Mouse (Mus musculus): Measurements from ENCODE around the gene L1td1. TPM values are rescaled to one million over a fixed set of nuclear protein-coding genes. Genes with fewer than 3 reads are reported as not detected.

Gene L1td1
- total and polyA plus RNA-seq, 2 experiments from 2014 or later = 0.11 TPM; not detected in 1

DNA sequence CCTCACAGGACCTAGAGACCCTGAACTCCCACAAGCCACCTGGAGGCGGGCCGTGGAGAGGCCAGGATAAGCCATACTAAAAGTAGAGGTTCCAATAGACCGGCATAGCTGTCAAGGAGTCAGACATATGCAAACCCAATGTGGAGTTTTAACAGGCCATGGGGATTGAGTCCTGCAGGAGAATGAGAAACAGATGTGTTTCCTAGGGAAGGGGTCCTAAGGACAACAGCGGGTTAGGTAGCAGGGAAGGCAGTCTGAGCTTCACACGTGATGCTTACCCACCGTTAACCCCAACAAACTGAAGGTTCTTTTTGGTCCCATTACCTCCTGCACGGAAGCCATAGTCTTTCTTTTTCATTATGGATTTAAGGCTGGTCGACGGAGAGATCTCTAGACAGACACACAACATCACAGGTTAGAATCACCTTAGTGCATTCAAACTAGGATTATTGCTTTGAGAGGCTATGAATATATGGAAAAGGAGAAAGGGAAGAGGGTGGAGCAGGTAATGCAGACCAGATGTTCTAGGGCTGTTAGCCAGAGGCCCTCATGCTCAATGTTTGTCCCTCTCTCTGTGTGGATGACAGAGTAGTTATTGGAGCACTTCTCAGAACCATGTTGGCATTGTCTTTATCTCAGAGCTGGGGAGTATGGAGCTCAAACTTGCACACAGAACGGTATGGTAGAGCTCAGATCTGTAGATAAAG is 50.3 kb downstream of the L1td1 start:
- TF ChIP-seq CTCF (IDR thresholded peaks at IDR 0.05; ENCODE audit: low read depth) (no peak), EP300 (IDR thresholded peaks at IDR 0.05; ENCODE audit: low read depth) (no peak)
- Histone ChIP-seq H3K27ac (ENCODE audit: low read depth) (no peak overlapping the region), H3K4me3 (ENCODE audit: low read depth, low read length) (no peak overlapping the region), H3K4me2 (ENCODE audit: low read depth, low read length) (no peak overlapping the region), H3K36me3 (replicated peaks; ENCODE audit: control insufficient read depth, insufficient read depth, low read length) (no peaks in the 10 kb centered on the region), H3K9me3 (replicated peaks; ENCODE audit: control insufficient read depth, low read length) (no peaks in the 10 kb centered on the region), H3K4me1 (ENCODE audit: control insufficient read depth, insufficient read depth) (no peaks in the 10 kb centered on the region; the same call in 1 of the 2 replicates), H3K9ac (replicated peaks; ENCODE audit: low read depth, low read length) (no peak overlapping the region), H3K27me3 (ENCODE audit: control insufficient read depth, insufficient read depth, low read length) (peaks cover 13% of the 10 kb centered on the region; the same call in 1 of the 2 replicates)
- ATAC-seq (ENCODE audit: insufficient read depth, low read depth) (no peak), DNase-seq (ENCODE audit: low spot score) (no peak)
- 79% methylated on average over 10 of the region's 10 CpGs for WGBS

DNA sequence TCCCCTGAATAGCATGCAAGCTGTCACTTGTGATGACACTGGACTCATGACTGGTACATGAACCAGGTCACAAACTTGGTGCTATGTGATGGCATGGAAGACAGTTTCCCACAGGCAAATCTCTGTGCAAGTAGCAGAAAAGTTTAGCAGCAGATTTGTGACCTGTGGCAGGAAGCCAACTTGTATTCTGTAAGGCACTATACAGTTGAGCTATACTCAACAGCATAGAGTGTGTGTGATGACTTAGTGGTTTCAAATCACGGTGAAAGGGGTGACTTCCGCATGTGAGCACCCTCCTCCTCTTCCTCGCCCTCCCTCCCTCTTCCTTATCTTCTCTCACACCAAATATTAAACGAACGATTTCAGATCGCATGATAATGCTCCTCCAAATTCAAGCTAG is 50.9 kb downstream of the L1td1 start:
- Histone ChIP-seq H3K36me3 (replicated peaks; ENCODE audit: control insufficient read depth, insufficient read depth, low read length) (no peaks in the 10 kb centered on the region), H3K4me3 (ENCODE audit: low read depth, low read length) (no peak overlapping the region), H3K9me3 (replicated peaks; ENCODE audit: control insufficient read depth, low read length) (no peaks in the 10 kb centered on the region), H3K4me2 (ENCODE audit: low read depth, low read length) (no peak overlapping the region), H3K27me3 (ENCODE audit: control insufficient read depth, insufficient read depth, low read length) (peaks cover 13% of the 10 kb centered on the region; the same call in 1 of the 2 replicates), H3K4me1 (ENCODE audit: control insufficient read depth, insufficient read depth) (no peaks in the 10 kb centered on the region; the same call in 1 of the 2 replicates), H3K27ac (ENCODE audit: low read depth) (no peak overlapping the region), H3K9ac (replicated peaks; ENCODE audit: low read depth, low read length) (no peak overlapping the region)
- no peak for DNase-seq (ENCODE audit: low spot score)
- no peak for TF ChIP-seq CTCF (IDR thresholded peaks at IDR 0.05; ENCODE audit: low read depth)
- no peak for TF ChIP-seq EP300 (IDR thresholded peaks at IDR 0.05; ENCODE audit: low read depth)
- ATAC-seq (ENCODE audit: insufficient read depth, low read depth) = no peak
- WGBS = 49% methylated on average over 6 of the region's 6 CpGs

DNA sequence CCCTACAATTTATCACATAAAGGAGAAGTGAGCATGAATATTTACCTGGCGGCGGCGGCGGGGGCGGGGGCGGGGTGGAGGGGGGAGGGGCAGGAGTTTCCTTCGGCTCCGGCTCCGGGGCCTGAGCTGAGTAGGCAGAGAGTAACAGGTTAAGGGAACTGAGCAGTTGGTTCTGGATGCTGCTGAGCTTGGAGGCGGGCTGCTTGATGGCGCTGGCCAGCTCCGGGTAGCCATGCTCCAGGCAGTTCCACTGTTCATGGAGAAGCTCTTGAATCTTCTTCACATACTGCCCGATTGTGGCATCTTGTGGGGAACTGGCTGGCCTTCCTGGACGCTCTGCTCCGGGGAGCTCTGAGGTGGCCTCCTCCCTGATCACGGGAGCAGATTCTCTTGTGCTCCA is 51.7 kb downstream of the L1td1 start:
- Histone ChIP-seq H3K36me3 (replicated peaks; ENCODE audit: control insufficient read depth, insufficient read depth, low read length) (no peaks in the 10 kb centered on the region), H3K27ac (ENCODE audit: low read depth) (no peak overlapping the region), H3K4me1 (ENCODE audit: control insufficient read depth, insufficient read depth) (no peaks in the 10 kb centered on the region; the same call in 1 of the 2 replicates), H3K9ac (replicated peaks; ENCODE audit: low read depth, low read length) (no peak overlapping the region), H3K4me3 (ENCODE audit: low read depth, low read length) (no peak overlapping the region), H3K9me3 (replicated peaks; ENCODE audit: control insufficient read depth, low read length) (no peaks in the 10 kb centered on the region), H3K27me3 (ENCODE audit: control insufficient read depth, insufficient read depth, low read length) (peaks cover 13% of the 10 kb centered on the region; the same call in 1 of the 2 replicates), H3K4me2 (ENCODE audit: low read depth, low read length) (peak overlapping the region; percentile 29)
- WGBS = 15% methylated on average over 16 of the region's 16 CpGs
- ATAC-seq (ENCODE audit: insufficient read depth, low read depth) (no peak), DNase-seq (ENCODE audit: low spot score) (no peak)
- TF ChIP-seq CTCF (IDR thresholded peaks at IDR 0.05; ENCODE audit: low read depth) (no peak), EP300 (IDR thresholded peaks at IDR 0.05; ENCODE audit: low read depth) (no peak)

DNA sequence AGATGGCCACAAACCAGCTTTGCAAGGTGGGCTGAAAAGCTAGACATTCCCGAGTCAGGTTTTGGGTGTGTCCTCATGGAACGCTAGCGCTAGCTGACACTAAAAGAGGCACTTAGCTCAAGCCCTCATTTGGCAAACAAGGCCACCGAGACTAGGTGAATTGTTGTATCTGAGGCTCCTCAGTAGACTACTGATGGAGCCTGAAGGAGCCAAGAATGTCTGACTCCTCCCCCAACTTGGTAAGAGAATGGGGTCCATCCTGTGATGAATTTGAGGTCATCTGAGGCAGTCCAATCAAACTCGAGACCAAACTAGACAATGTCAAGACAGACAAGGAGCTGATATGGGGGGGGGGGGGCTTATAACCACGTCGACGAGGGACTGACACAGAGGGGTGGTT is 59.3 kb downstream of the L1td1 start:
- 39% methylated on average over 7 of the region's 8 CpGs for WGBS
- Histone ChIP-seq H3K27ac (ENCODE audit: low read depth) (no peak overlapping the region), H3K4me2 (ENCODE audit: low read depth, low read length) (no peak overlapping the region), H3K4me1 (ENCODE audit: control insufficient read depth, insufficient read depth) (0 out of 2 replicates have a peak, but pooled peaks cover 4% of the 10 kb centered on the region), H3K4me3 (ENCODE audit: low read depth, low read length) (no peak overlapping the region), H3K9me3 (replicated peaks; ENCODE audit: control insufficient read depth, low read length) (no peaks in the 10 kb centered on the region), H3K9ac (replicated peaks; ENCODE audit: low read depth, low read length) (no peak overlapping the region), H3K27me3 (ENCODE audit: control insufficient read depth, insufficient read depth, low read length) (no peaks in the 10 kb centered on the region), H3K36me3 (replicated peaks; ENCODE audit: control insufficient read depth, insufficient read depth, low read length) (no peaks in the 10 kb centered on the region)
- no peak for ATAC-seq (ENCODE audit: insufficient read depth, low read depth)
- TF ChIP-seq CTCF (IDR thresholded peaks at IDR 0.05; ENCODE audit: low read depth) = no peak
- no peak for TF ChIP-seq EP300 (IDR thresholded peaks at IDR 0.05; ENCODE audit: low read depth)
- DNase-seq (ENCODE audit: low spot score) = no peak

DNA sequence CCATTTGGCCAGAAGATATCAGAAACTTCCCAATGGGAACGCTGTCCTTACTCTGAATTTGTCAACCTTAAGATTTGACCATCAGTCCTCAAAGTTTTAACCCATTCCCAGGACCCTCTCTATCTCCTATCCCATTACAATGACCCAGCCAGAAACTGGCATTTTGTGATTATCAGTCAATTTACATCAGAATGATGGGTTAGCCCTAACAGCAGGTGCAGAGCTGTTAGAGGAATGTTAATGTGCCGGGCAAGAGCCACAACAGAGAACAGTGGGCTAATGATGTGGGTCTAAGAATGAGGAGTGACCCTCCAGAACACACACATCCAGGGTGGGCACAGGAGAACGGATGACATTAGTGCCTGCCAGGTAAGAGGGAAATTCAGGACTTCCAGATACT is 59.7 kb downstream of the L1td1 start:
- Histone ChIP-seq H3K9me3 (replicated peaks; ENCODE audit: control insufficient read depth, low read length) (no peaks in the 10 kb centered on the region), H3K9ac (replicated peaks; ENCODE audit: low read depth, low read length) (no peak overlapping the region), H3K4me2 (ENCODE audit: low read depth, low read length) (no peak overlapping the region), H3K36me3 (replicated peaks; ENCODE audit: control insufficient read depth, insufficient read depth, low read length) (no peaks in the 10 kb centered on the region), H3K4me3 (ENCODE audit: low read depth, low read length) (no peak overlapping the region), H3K4me1 (ENCODE audit: control insufficient read depth, insufficient read depth) (0 out of 2 replicates have a peak, but pooled peaks cover 4% of the 10 kb centered on the region), H3K27me3 (ENCODE audit: control insufficient read depth, insufficient read depth, low read length) (no peaks in the 10 kb centered on the region), H3K27ac (ENCODE audit: low read depth) (no peak overlapping the region)
- TF ChIP-seq EP300 (IDR thresholded peaks at IDR 0.05; ENCODE audit: low read depth) (no peak), CTCF (IDR thresholded peaks at IDR 0.05; ENCODE audit: low read depth) (no peak)
- ATAC-seq (ENCODE audit: insufficient read depth, low read depth) (no peak), DNase-seq (ENCODE audit: low spot score) (no peak)
- WGBS = 42% methylated on average over 3 of the region's 3 CpGs

Other genes starting within 250 kb of the L1td1 start
- gene Kank4, start 90.8 kb downstream of the L1td1 start, total RNA-seq (2014; rRNA removed; ENCODE audit: low replicate concordance) = 1.1 and 3.3 TPM in 2 replicates
- 0.22 and 0.38 TPM in 2 replicates for gene Kank4, start 90.8 kb downstream of the L1td1 start, polyA plus RNA-seq (2015; fragmentation: Nextera tagmentation; extraction: Ambion mirVana)
- not detected in 2 replicates for gene I0C0044D17Rik, start 97.1 kb downstream of the L1td1 start, total RNA-seq (2014; rRNA removed; ENCODE audit: low replicate concordance)
- gene I0C0044D17Rik, start 97.1 kb downstream of the L1td1 start, polyA plus RNA-seq (2015; fragmentation: Nextera tagmentation; extraction: Ambion mirVana) = not detected in 2 replicates
- gene Usp1, start 197.1 kb downstream of the L1td1 start, total RNA-seq (2014; rRNA removed; ENCODE audit: low replicate concordance) = 11.4 and 16.5 TPM in 2 replicates
- gene Usp1, start 197.1 kb downstream of the L1td1 start, polyA plus RNA-seq (2015; fragmentation: Nextera tagmentation; extraction: Ambion mirVana) = 24.5 and 27.8 TPM in 2 replicates